Mouse (Mus musculus): ENCODE data around the gene Iqschfp. TPM values are rescaled to one million over a fixed set of nuclear protein-coding genes. Genes with fewer than 3 reads are reported as not detected.

The Iqschfp gene
- polyA plus RNA-seq, 1 experiment from 2014 or later: 7.6 TPM

DNA sequence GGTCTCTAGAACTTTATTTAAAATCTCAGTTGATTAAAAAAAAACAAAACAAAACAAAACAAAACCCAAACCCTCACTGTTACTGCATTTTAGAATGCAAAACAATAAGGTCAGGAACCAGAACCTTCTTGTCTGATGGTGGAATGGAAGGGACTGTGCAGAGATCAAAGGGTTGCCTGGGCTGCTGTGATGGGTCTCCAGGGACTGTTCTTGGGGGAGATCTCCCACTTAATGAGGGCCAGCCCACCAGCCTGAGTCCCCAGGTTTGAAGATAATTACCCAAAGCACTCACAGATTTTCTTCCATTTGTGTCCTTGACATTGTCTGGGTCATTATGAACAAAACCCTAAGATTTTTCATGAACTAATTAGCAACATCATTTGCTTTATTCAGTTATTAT lies 4.8 kb upstream of the Iqschfp start:
- Histone ChIP-seq H3K27ac (replicated peaks; ENCODE audit: low read depth, low read length) (no peak overlapping the region), H3K27me3 (ENCODE audit: control insufficient read depth, insufficient read depth, low read length) (no peaks in the 10 kb centered on the region), H3K4me1 (ENCODE audit: control insufficient read depth, insufficient read depth, low read length) (peaks cover 9% of the 10 kb centered on the region), H3K4me3 (replicated peaks; ENCODE audit: low read depth, low read length) (no peak overlapping the region), H3K9ac (replicated peaks; ENCODE audit: low read length) (no peak overlapping the region), H3K36me3 (ENCODE audit: control insufficient read depth, insufficient read depth, low read length) (no peaks in the 10 kb centered on the region), H3K9me3 (ENCODE audit: control insufficient read depth, low read length) (no peaks in the 10 kb centered on the region), H3K4me2 (ENCODE audit: low read length) (no peak overlapping the region)
- ATAC-seq (ENCODE audit: low FRiP score, low TSS enrichment) (0 out of 2 replicates have a peak, but pooled peaks have one; percentile 60), DNase-seq (peak; percentile 50)

DNA sequence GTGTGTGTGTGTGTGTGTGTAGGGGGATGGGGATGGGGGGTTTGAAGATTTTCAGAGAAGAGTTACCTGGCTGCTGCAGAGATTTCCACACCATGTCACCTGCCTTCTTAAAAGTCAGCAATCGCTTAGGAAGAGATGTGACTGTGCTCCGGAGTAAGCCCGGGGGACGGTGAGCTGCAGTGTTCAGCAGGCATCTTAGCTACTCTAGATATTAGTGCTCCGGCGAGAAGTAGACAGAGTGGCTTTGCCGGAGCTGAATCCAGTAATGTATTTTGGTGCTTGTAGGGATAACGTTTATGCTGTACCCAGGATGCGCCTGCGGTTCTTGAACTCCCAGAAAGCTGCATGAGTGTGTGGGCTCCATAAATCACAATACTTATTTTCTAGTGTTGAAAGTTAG lies 736 bp downstream of the Iqschfp start:
- Histone ChIP-seq H3K9ac (replicated peaks; ENCODE audit: low read length) (peak overlapping the region; percentile 2; the same call in 1 of the 2 replicates), H3K4me2 (ENCODE audit: low read length) (peak overlapping the region; percentile 39), H3K27ac (replicated peaks; ENCODE audit: low read depth, low read length) (peak overlapping the region; percentile 55), H3K36me3 (ENCODE audit: control insufficient read depth, insufficient read depth, low read length) (no peaks in the 10 kb centered on the region), H3K4me3 (replicated peaks; ENCODE audit: low read depth, low read length) (peak overlapping the region; percentile 7), H3K9me3 (ENCODE audit: control insufficient read depth, low read length) (no peaks in the 10 kb centered on the region), H3K27me3 (ENCODE audit: control insufficient read depth, insufficient read depth, low read length) (no peaks in the 10 kb centered on the region), H3K4me1 (ENCODE audit: control insufficient read depth, insufficient read depth, low read length) (peaks cover 9% of the 10 kb centered on the region)
- peak; percentile 57; the same call in 1 of the 2 replicates for ATAC-seq (ENCODE audit: low FRiP score, low TSS enrichment)
- WGBS: 63% methylated on average over 10 of the region's 10 CpGs
- DNase-seq: peak; percentile 53

DNA sequence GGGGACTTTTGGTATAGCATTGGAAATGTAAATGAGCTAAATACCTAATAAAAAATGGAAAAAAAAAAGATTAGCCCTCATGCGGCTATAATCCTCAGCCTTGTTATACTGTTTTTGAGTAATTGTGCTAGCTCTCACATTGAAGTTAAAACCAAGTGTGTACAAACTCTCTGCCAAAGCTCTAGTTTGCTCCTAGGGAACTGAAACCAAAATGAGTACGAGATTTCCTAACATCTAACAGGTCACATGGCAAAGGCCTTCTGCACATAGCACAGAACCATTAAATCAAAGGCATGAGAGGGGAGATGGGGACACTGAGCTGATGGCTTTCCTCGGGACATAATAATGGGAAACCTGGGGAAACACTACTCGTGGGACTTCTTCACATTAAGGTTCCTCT lies 10.5 kb downstream of the Iqschfp start:
- Histone ChIP-seq H3K9me3 (ENCODE audit: control insufficient read depth, low read length) (no peaks in the 10 kb centered on the region), H3K9ac (replicated peaks; ENCODE audit: low read length) (no peak overlapping the region), H3K4me1 (ENCODE audit: control insufficient read depth, insufficient read depth, low read length) (no peaks in the 10 kb centered on the region), H3K27ac (replicated peaks; ENCODE audit: low read depth, low read length) (no peak overlapping the region), H3K4me2 (ENCODE audit: low read length) (no peak overlapping the region), H3K4me3 (replicated peaks; ENCODE audit: low read depth, low read length) (no peak overlapping the region), H3K27me3 (ENCODE audit: control insufficient read depth, insufficient read depth, low read length) (no peaks in the 10 kb centered on the region), H3K36me3 (ENCODE audit: control insufficient read depth, insufficient read depth, low read length) (no peaks in the 10 kb centered on the region)
- ATAC-seq (ENCODE audit: low FRiP score, low TSS enrichment): no peak
- 84% methylated on average over 4 of the region's 4 CpGs for WGBS
- DNase-seq: no peak

DNA sequence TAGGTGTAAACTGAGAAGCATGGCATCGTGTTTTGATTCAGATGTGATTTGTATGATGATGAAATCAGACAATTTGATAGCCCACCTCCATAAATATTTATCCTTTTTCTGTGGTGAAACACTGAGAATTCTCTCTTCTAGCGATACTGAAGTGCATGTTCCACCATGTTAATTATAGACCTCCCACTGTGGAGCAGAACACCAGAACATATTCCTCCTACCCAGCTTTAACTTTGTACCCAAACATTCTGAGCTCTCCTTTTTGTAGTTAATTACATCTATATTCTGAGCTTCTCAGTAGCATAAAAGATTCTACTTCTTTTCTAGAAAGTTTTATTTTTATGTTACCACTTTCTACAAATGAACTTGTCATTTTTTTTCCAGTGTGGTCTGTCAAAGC lies 16.6 kb downstream of the Iqschfp start:
- H3K4me2 ChIP-seq (ENCODE audit: low read length): no peak overlapping the region
- no peaks in the 10 kb centered on the region for H3K9me3 ChIP-seq (ENCODE audit: control insufficient read depth, low read length)
- H3K9ac ChIP-seq (replicated peaks; ENCODE audit: low read length): no peak overlapping the region
- no peaks in the 10 kb centered on the region for H3K4me1 ChIP-seq (ENCODE audit: control insufficient read depth, insufficient read depth, low read length)
- H3K36me3 ChIP-seq (ENCODE audit: control insufficient read depth, insufficient read depth, low read length): no peaks in the 10 kb centered on the region
- ATAC-seq (ENCODE audit: low FRiP score, low TSS enrichment) (no peak), DNase-seq (no peak)
- 80% methylated on average over 2 of the region's 2 CpGs for WGBS
- no peak overlapping the region for H3K27ac ChIP-seq (replicated peaks; ENCODE audit: low read depth, low read length)
- H3K4me3 ChIP-seq (replicated peaks; ENCODE audit: low read depth, low read length): no peak overlapping the region
- H3K27me3 ChIP-seq (ENCODE audit: control insufficient read depth, insufficient read depth, low read length): no peaks in the 10 kb centered on the region

DNA sequence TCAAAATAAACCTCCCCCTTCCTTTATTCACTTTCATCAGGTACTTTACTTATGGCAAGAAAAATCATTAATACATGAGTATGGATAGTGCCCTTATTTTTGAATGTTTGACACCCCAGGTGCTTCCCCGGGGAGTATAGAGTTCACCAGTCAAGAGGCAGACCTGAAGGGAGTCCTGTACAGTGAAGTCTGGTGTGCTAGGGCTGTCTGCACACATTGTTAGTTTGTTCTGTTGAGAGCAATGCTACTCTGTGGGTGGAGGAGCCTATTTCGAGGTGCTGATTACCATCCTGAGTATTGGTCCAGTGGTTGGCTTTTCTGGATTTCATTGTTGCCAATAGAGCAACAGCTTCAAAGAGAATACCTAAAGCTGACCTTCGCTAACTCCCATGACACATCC lies 26.1 kb downstream of the Iqschfp start:
- Histone ChIP-seq H3K9me3 (ENCODE audit: control insufficient read depth, low read length) (no peaks in the 10 kb centered on the region), H3K27ac (replicated peaks; ENCODE audit: low read depth, low read length) (0 out of 2 replicates have a peak overlapping the region, but pooled peaks have one; percentile 20), H3K9ac (replicated peaks; ENCODE audit: low read length) (no peak overlapping the region), H3K4me3 (replicated peaks; ENCODE audit: low read depth, low read length) (no peak overlapping the region), H3K4me1 (ENCODE audit: control insufficient read depth, insufficient read depth, low read length) (peaks cover 6% of the 10 kb centered on the region; the same call in 1 of the 2 replicates), H3K27me3 (ENCODE audit: control insufficient read depth, insufficient read depth, low read length) (no peaks in the 10 kb centered on the region), H3K4me2 (ENCODE audit: low read length) (no peak overlapping the region), H3K36me3 (ENCODE audit: control insufficient read depth, insufficient read depth, low read length) (no peaks in the 10 kb centered on the region)
- DNase-seq: no peak
- 56% methylated on average over 3 of the region's 3 CpGs for WGBS
- no peak for ATAC-seq (ENCODE audit: low FRiP score, low TSS enrichment)

DNA sequence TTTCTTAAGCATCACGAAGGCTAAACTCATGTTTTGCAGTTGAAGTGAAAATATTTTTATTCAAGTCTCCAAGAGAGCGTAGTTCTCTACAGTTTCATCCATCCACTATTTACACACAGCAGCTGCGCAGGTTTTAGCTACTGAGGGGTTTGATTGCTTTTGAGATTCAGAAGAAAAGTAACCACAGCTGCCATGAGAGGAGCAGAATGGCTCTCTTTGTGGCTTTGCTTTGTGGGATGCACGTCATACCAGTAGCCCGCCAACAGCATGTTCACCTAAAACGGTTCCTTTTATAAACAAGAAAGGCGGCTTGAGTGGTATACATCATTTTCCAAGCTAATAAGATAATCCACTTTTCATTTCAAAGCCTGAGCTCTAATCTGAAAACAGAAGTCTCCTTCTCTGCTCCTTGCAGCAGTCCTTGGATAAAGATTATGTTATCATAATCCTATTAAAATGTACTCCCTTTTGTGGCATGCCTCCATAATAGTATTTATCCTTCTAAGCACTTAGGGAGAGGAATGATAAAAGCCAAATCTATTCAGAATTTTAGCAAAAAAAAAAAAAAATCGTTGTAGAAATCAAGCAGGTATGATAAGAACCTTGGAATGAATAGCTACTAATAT lies 26.7 kb downstream of the Iqschfp start:
- WGBS: 17% methylated on average over 8 of the region's 8 CpGs
- no peak overlapping the region for H3K4me3 ChIP-seq (replicated peaks; ENCODE audit: low read depth, low read length)
- peaks cover 6% of the 10 kb centered on the region; the same call in 1 of the 2 replicates for H3K4me1 ChIP-seq (ENCODE audit: control insufficient read depth, insufficient read depth, low read length)
- H3K36me3 ChIP-seq (ENCODE audit: control insufficient read depth, insufficient read depth, low read length): no peaks in the 10 kb centered on the region
- peak; percentile 60 for DNase-seq
- 0 out of 2 replicates have a peak overlapping the region, but pooled peaks have one; percentile 20 for H3K27ac ChIP-seq (replicated peaks; ENCODE audit: low read depth, low read length)
- ATAC-seq (ENCODE audit: low FRiP score, low TSS enrichment): peak; percentile 53; the same call in 1 of the 2 replicates
- H3K9me3 ChIP-seq (ENCODE audit: control insufficient read depth, low read length): no peaks in the 10 kb centered on the region
- no peak overlapping the region for H3K9ac ChIP-seq (replicated peaks; ENCODE audit: low read length)
- no peak overlapping the region for H3K4me2 ChIP-seq (ENCODE audit: low read length)
- no peaks in the 10 kb centered on the region for H3K27me3 ChIP-seq (ENCODE audit: control insufficient read depth, insufficient read depth, low read length)

DNA sequence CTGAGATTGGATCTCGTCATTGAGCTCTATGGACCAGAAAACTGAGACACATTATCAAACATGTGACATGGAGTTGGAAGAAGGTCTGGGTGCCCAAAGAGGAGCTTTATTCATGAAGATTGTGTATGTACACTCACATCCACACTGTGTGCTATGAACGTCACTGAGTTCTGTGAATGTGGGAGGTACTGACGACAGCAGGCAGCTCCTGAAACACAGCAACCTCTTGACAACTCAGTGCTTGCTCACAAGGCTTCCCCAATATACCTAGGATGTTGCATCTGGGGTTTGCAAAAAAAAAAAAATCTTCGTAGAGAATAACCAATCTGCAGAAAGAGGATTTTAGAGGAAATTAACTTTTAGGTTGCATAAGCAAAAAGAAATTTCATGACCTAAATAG lies 31.1 kb downstream of the Iqschfp start:
- WGBS: 84% methylated on average over 4 of the region's 4 CpGs
- H3K36me3 ChIP-seq (ENCODE audit: control insufficient read depth, insufficient read depth, low read length): no peaks in the 10 kb centered on the region

DNA sequence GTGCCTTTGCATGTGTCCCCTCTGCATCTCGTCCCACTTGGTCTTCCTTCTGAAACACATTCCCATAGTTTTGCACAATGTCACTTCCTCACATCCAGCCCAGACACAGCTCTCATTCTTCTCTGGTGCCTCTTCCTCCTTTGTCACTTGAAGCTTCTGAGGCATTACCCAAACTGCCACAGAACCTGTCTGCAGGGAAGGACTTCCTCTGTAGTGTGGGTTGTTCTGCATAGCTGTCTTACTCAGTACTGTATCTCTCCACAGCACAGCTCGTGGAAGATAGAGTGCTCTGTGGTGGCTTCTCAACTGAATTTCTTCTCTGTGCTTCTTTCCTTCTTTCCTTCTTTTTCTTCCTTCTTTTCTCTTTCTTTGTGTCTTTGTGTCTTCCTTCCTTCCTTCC lies 33.4 kb downstream of the Iqschfp start:
- H3K4me2 ChIP-seq (ENCODE audit: low read length): no peak overlapping the region
- no peak overlapping the region for H3K27ac ChIP-seq (replicated peaks; ENCODE audit: low read depth, low read length)
- H3K27me3 ChIP-seq (ENCODE audit: control insufficient read depth, insufficient read depth, low read length): no peaks in the 10 kb centered on the region
- H3K4me1 ChIP-seq (ENCODE audit: control insufficient read depth, insufficient read depth, low read length): no peaks in the 10 kb centered on the region
- ATAC-seq (ENCODE audit: low FRiP score, low TSS enrichment): no peak
- no peaks in the 10 kb centered on the region for H3K36me3 ChIP-seq (ENCODE audit: control insufficient read depth, insufficient read depth, low read length)
- no peak for DNase-seq
- no peak overlapping the region for H3K4me3 ChIP-seq (replicated peaks; ENCODE audit: low read depth, low read length)
- no peak overlapping the region for H3K9ac ChIP-seq (replicated peaks; ENCODE audit: low read length)
- H3K9me3 ChIP-seq (ENCODE audit: control insufficient read depth, low read length): no peaks in the 10 kb centered on the region
- WGBS: 83% methylated on average over 2 of the region's 2 CpGs

More for the DNA sequence above, 31.1 kb downstream of the Iqschfp start:
- ATAC-seq (ENCODE audit: low FRiP score, low TSS enrichment) (no peak), DNase-seq (no peak)
- no peak overlapping the region for H3K4me2 ChIP-seq (ENCODE audit: low read length)
- no peak overlapping the region for H3K9ac ChIP-seq (replicated peaks; ENCODE audit: low read length)
- H3K9me3 ChIP-seq (ENCODE audit: control insufficient read depth, low read length): no peaks in the 10 kb centered on the region
- peaks cover 6% of the 10 kb centered on the region; the same call in 1 of the 2 replicates for H3K4me1 ChIP-seq (ENCODE audit: control insufficient read depth, insufficient read depth, low read length)
- no peak overlapping the region for H3K4me3 ChIP-seq (replicated peaks; ENCODE audit: low read depth, low read length)
- H3K27me3 ChIP-seq (ENCODE audit: control insufficient read depth, insufficient read depth, low read length): no peaks in the 10 kb centered on the region
- no peak overlapping the region for H3K27ac ChIP-seq (replicated peaks; ENCODE audit: low read depth, low read length)

DNA sequence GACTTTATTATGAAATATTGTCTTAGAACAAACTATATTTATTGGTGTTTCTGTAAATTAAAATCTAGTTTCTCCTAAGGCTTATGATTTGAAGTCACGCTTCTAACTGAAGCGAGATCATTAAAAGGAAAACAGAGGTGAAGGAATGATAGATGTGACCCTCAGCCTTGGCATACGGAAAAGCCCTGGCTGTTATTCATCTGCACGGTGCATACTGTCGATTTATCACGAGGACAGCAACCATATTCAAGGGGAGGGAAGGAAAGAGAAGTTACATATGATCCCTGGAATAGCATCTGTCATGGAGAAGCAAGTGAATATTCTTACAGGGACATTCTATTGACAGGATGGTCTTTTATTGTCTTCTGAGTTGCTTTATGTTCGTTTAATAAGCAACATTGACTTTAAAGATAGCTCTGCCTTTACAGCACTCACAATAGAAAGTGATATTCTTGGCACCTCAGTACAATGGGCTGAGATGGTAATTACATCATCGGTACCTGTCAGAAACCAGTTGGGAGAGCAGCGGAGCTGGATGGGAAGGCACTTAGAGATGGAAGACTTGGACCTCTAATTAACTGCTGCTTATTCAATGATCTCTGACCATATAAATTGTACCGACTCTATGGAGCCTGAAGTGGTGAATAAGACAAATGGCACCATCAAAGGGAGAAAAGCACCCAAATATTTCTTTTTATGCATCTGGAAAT lies 38.5 kb downstream of the Iqschfp start:
- DNase-seq (no peak), ATAC-seq (ENCODE audit: low FRiP score, low TSS enrichment) (no peak)
- Histone ChIP-seq H3K36me3 (ENCODE audit: control insufficient read depth, insufficient read depth, low read length) (no peaks in the 10 kb centered on the region), H3K27me3 (ENCODE audit: control insufficient read depth, insufficient read depth, low read length) (no peaks in the 10 kb centered on the region), H3K4me1 (ENCODE audit: control insufficient read depth, insufficient read depth, low read length) (no peaks in the 10 kb centered on the region), H3K27ac (replicated peaks; ENCODE audit: low read depth, low read length) (no peak overlapping the region), H3K9me3 (ENCODE audit: control insufficient read depth, low read length) (no peaks in the 10 kb centered on the region), H3K4me3 (replicated peaks; ENCODE audit: low read depth, low read length) (no peak overlapping the region), H3K9ac (replicated peaks; ENCODE audit: low read length) (no peak overlapping the region), H3K4me2 (ENCODE audit: low read length) (no peak overlapping the region)
- WGBS: 81% methylated on average over 10 of the region's 10 CpGs

Data from midbrain, embryonic 14.5 days (tissue).